Mouse (Mus musculus) lung, adult 2 months (tissue): ENCODE results near the gene Tirap. TPM values are rescaled to one million over a fixed set of nuclear protein-coding genes. Genes with fewer than 3 reads are reported as not detected.

ENCODE experiments used
- DNase-seq: peaks from one replicate; pipeline ENCODE4 v3.0.0; 2022
- H3K4me1 ChIP-seq: fragments of 200-500 bp; 2 replicates; pipeline ENCODE4 v1.6.1; 2011; ENCODE audit warnings: low read length; ENCODE audit not compliant: control insufficient read depth, insufficient read depth
- H3K4me3 ChIP-seq: fragments of 200-500 bp; replicated peaks from 2 replicates; pipeline ENCODE3; 2011; ENCODE audit warnings: low read depth, mild to moderate bottlenecking, control low read depth, low read length; ENCODE audit errors: extremely low read depth
- CTCF ChIP-seq: fragments of 200-500 bp; IDR thresholded peaks from 2 replicates; pipeline ENCODE4 v1.5.1; 2011; ENCODE audit warnings: mild to moderate bottlenecking, low read length, control low read depth; ENCODE audit not compliant: insufficient read depth
- POLR2A ChIP-seq: fragments of 200-500 bp; IDR thresholded peaks from 2 replicates; pipeline ENCODE4 v1.6.1; 2011; ENCODE audit warnings: low read depth, mild to moderate bottlenecking, control low read depth, low read length, borderline replicate concordance; ENCODE audit errors: extremely low read depth
- WGBS: fragments of 180-500 bp; shearing (Covaris S2); methylation state at CpG from one replicate; pipeline ENCODE4 v1.1.7; 2018; 5-methylcytosine and 5-hydroxymethylcytosine counted together
- polyA plus RNA-seq: library from polyadenylated mRNA; depleted of rRNA; stranded (reverse); fragments of >200 nt; gene quantifications from 2 replicates; pipeline ENCODE4 v1.2.3, GENCODE M21; 2012

Tirap gene
- polyA plus RNA-seq, 1 experiment = 19.9 TPM

DNA sequence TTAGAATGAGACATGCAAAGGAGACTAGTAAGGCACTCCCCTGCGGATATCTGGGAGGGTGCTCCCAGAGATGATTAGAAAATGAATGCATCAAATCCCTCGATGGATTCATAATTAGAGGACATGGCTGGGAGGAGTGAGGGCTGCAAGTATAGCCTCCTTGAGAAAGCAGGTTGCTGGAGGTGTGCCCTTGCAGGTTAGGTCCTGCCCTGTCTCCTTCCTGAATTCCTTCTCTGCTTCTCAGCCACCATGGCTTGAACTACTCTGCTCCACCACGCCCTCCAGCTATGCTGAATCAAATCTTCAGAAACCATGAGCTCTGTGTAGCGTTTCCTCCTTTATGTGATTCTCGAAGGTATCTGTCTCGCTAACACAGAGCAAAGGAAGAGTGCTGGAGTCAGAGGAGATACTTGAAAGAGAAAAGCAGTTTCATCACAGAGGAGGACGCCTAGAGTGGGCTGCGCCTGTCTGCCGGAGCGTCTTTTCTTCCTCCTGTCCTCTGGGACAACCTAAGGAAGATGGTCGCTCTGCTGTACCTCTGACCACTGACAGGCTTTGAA, 7.0 kb downstream of the Tirap start:
- no peak for TF ChIP-seq POLR2A
- no peak for TF ChIP-seq CTCF
- H3K4me1 ChIP-seq = no peaks in the 10 kb centered on the region; the same call in 1 of the 2 replicates
- DNase-seq = no peak
- 87% methylated on average over 11 of the region's 11 CpGs for WGBS
- H3K4me3 ChIP-seq = no peak overlapping the region

DNA sequence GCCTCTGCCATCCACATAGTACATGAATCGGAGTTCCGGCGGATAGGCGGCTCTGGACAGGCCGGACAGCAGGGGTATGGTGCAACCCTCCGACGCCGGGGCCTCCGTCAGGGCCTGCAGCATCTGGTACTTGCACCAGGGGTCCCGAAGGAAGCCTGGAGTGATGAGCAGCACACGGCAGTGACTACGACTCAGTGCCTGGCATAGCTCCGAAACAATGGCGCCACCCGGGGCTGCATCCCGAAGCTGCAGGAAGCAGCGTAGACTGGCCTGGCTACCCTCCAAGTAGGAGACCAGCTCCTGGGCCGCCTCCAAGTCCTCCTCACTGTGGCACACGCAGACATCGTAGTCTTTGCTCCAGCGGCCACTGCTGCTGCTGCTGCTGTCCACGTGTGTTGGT, 11.4 kb downstream of the Tirap start:
- WGBS = 50% methylated on average over 22 of the region's 22 CpGs
- TF ChIP-seq CTCF (no peak), POLR2A (no peak)
- no peak for DNase-seq
- no peak overlapping the region for H3K4me3 ChIP-seq
- no peaks in the 10 kb centered on the region; the same call in 1 of the 2 replicates for H3K4me1 ChIP-seq

DNA sequence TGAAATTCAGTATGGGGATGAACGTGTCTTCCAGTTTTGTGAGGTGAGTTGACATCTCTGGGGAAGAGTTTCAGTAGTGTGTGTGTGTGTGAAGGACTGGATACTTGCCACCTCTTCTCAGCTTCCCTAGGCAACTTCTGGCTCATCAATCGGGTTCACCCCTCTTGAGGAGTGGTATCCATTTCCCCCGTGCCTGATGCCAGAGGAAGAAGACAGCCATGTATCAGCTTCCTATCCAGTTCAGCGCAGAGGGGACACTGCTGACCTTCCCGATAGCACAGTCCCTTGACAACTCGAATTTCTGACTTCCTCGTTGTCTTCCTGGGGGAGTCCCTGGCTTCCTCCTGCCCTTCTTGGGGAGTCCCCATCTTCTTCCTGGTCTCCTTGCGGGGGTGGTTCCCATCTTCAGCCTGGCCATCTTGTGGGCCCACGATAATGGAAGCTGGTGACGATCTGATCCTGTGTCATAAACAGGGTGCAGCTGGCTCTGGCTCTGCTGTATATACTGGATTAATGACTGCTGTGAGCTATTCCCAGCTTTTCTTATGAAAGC, 12.7 kb downstream of the Tirap start:
- Histone ChIP-seq H3K4me3 (no peak overlapping the region), H3K4me1 (no peaks in the 10 kb centered on the region; the same call in 1 of the 2 replicates)
- DNase-seq = no peak
- TF ChIP-seq CTCF (no peak), POLR2A (no peak)
- WGBS = 78% methylated on average over 10 of the region's 10 CpGs

DNA sequence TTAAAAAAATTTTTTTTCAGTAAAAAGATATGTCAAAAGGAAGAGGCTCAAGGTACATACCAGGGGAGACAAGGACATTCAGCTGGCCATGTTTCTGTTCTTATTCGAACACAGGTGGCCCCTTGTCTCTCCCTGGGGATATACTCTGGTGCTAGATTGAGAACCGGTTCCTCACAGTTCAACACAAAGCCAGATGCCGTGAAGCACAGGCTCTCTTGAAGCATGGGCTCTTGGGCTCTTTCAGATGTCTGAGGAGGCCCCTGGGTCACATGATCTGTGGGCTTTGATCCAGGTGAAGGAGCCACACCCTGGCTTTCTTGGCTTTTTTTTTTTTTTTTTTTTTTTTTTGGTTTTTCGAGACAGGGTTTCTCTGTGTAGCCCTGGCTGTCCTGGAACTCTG, 13.7 kb downstream of the Tirap start:
- Histone ChIP-seq H3K4me1 (no peaks in the 10 kb centered on the region; the same call in 1 of the 2 replicates), H3K4me3 (no peak overlapping the region)
- 58% methylated on average over 4 of the region's 4 CpGs for WGBS
- TF ChIP-seq CTCF (no peak), POLR2A (no peak)
- no peak for DNase-seq

DNA sequence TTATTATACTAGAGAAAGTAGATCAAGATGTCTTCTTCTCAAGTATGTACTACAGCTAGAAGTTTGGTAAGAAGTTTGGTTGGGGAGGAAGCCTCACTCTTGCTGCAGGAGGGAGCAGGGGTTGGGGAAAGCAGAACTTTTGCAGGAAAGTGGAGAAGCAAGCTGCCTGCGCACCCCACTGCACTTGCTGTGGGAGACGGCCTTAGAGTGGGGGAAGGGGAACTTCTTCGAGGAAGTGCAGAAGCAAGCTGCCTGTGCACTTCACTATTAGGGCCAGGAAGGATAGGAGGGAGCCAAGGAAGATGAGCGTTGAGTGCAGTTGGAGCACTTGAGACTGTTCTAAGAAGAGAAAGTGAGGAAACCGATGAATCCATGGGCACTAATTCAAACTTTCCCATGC, 16.7 kb downstream of the Tirap start:
- no peak overlapping the region for H3K4me3 ChIP-seq
- TF ChIP-seq CTCF (no peak), POLR2A (no peak)
- no peaks in the 10 kb centered on the region for H3K4me1 ChIP-seq
- no peak for DNase-seq
- WGBS = 67% methylated on average over 5 of the region's 5 CpGs

DNA sequence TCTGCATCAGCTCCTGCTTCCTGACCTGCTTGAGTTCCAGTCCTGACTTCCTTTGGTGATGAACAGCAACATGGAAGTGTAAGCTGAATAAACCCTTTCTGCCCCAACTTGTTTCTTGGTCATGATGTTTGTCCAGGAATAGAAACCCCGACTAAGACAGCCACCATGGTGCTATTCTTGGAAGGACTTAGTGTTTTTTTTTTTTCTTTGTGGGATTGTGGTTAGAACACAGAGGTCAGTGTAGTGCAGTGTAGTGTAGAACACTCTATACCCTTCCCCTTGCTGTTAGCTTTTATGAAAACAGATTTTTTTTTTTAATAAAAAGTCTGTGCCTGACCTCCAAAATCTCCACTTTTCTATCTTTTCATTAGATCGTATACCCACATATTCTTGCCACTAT, 17.3 kb downstream of the Tirap start:
- H3K4me1 ChIP-seq = no peaks in the 10 kb centered on the region
- no peak for DNase-seq
- no peak overlapping the region for H3K4me3 ChIP-seq
- WGBS = 68% methylated on average over 2 of the region's 2 CpGs
- TF ChIP-seq CTCF = no peak
- no peak for TF ChIP-seq POLR2A

DNA sequence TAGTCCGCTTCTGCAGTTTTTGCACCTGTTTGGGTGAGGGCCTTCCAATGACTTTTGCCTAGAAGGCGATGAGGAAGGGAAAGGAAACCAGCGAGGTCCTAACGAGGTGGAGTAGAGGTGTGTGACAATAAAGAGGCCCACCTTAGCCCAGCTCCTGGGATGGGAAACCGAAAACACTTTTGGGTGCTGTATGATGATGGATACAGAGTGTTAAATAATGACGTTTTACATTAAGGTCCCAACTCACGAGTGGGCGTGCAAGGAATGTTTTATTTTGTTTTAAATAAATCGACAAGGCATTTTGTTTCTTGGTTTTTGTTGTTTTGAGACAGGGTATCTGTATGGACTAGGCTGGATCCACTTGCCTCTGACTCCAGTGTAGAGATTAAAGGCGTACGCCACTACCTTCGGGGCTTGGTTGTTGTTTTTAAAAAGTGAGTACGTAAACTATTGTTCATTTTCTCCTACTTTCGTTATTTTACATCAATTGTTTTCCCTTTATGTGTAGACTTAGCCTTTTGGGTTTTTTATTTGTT, 23.9 kb downstream of the Tirap start:
- 41% methylated on average over 14 of the region's 14 CpGs for WGBS
- Histone ChIP-seq H3K4me1 (peaks cover 4% of the 10 kb centered on the region), H3K4me3 (peak overlapping the region; percentile 74)
- DNase-seq = no peak
- no peak for TF ChIP-seq CTCF
- TF ChIP-seq POLR2A = no peak

DNA sequence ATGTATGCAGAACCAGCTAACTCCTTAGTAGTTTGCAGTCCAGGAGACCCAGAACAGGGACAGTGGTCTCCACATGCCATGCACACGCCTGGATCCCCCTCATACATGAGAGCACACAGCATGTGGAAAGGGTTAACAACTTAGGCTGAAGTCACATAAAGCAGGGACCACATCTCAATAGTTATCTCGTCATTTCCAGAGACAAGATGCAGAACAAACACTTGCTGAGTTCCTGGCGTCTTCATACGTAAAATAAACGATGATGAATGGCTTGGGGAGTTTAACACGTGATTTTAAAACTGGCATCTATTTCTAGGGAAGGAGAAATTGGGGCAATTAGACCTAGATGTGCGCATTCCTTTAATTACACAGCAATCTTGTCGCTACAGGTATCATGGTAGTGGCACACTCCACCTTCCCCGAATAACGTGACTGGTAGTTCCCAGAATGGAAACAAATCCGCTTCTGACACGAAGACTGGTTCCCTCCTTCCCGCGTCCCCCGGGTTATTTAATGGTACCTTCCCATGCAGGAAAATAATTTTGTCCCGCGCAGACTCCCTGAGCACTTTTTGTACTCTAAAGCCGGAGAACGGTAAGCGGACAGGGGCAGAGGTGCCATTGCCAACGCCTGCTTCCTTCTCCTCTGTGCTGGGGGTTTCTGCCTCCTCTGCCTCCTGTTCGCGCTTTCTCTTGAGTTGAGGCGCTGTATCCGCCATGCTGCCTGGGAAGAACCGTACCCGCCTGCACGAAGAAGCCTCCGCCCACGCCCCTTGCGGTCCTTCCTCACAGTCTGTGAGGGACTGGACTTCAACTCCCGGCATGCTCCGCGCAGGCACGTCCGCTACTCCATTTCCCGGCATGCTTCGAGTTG, 24.6 kb downstream of the Tirap start, which contains the start of gene Dcps:
TSS of gene Dcps (minus strand) at position 811 of the 873 bp plus-strand sequence.
- H3K4me1 ChIP-seq = peaks cover 4% of the 10 kb centered on the region
- peak; percentile 66; the same call in 1 of the 2 replicates for TF ChIP-seq POLR2A
- no peak for TF ChIP-seq CTCF
- peak; percentile 93 for DNase-seq
- H3K4me3 ChIP-seq = peak within 1 kb of the TSS; percentile 74
- WGBS = under 1% methylated on average over 38 of the region's 38 CpGs

DNA sequence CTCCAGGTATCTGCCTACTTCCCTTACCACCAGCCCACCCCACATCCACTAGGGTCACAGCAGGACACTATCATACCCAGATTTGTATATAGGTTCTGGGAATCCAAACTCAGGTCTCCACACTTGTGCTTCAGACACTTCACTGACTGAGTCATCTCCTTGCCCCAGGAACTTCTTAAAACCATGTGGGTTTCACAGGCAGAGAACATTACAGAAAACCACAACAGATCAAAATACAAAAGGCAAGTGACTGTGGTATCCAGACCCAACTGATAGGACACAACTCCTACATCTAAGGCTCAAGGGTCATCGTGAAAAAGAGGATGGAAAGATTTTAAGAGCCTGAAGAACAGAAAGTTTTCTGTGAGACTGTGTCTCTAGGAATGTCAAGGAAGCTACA, 26.8 kb downstream of the Tirap start:
- no peak for TF ChIP-seq CTCF
- TF ChIP-seq POLR2A = no peak
- H3K4me1 ChIP-seq = peaks cover 4% of the 10 kb centered on the region
- no peak for DNase-seq
- no peak overlapping the region for H3K4me3 ChIP-seq
- WGBS = 86% methylated on average over 1 of the region's 1 CpGs
